Mouse (Mus musculus): ENCODE data around the gene Peli1.

The Peli1 gene
- long read RNA-seq, experiment 1, partial matches to known transcripts = 0 of 4 reads
- long read RNA-seq, experiment 1, other reads (novel, unspliced or antisense) = 1 of 4 reads
- long read RNA-seq, experiment 2, transcript Peli1-201 (7 exons, 3,514 nt) = major isoform, 8 of 10 reads
- long read RNA-seq, experiment 2, partial matches to known transcripts = 0 of 10 reads
- long read RNA-seq, experiment 2, other reads (novel, unspliced or antisense) = 2 of 10 reads

- intact Hi-C loops (cut with DNase I) = loop anchor here (5.0 kb wide), 1 partner anchor 151 kb away; no protein-coding TSS in a partner anchor
Measured at GRCm38 (mm10) chr11:21091067-21091427, at the start of gene Peli1. Gene Peli1 (plus strand): TSS chr11:21091291.

DNA sequence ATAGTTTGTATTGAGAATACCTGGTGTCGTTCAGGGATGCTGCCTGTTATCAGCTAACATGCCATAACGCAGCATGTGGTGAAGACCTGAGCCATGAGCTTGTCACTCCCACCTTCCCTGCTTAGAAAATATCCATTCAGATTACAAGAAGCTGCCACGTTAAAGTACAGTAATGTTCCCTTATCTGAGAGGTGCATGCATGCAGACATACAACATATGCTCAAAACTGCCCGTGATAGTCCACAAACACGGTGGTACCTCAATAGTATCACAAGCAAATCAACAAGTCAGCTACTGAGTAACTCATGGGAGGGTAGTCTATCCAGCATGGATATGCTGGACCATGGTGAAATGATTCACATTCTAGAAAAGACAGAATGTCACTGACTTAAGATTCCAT lies 48.5 kb upstream of the Peli1 start:
- intact Hi-C loops (cut with DNase I) = no loop called here

GRCm38 (mm10) chr11:21046188-21046587 lies 44.9 kb upstream of the Peli1 start:
- intact Hi-C loops (cut with DNase I) = no loop called here

- intact Hi-C loops (cut with DNase I) = no loop called here
Measured at GRCm38 (mm10) chr11:21047921-21048320, 43.2 kb upstream of the Peli1 start.

DNA sequence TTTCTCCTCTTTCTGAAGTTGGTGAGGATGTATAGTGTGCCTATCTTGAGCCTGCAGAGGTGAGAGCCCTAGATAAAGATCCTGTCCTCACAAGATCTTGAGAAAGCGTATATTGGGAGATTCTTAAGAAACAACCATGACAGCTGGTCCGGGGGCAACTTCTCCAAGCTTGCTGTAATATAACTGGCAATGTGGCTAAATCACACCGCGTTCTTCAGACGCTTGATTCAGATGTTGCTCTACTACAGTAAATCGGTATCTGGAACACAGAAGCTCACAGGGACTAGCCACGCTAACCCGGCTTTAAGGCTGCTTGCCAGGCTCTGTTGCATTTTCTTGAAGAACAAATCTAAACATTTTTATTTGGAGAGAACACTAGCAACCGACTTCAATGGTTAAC lies 39.4 kb upstream of the Peli1 start:
- intact Hi-C loops (cut with DNase I) = no loop called here

- intact Hi-C loops (cut with DNase I) = no loop called here
Measured at GRCm38 (mm10) chr11:21054587-21054986, 36.5 kb upstream of the Peli1 start.

- intact Hi-C loops (cut with DNase I) = no loop called here
Measured at GRCm38 (mm10) chr11:21056109-21056850, 34.8 kb upstream of the Peli1 start.

- intact Hi-C loops (cut with DNase I) = no loop called here
Measured at GRCm38 (mm10) chr11:21057511-21058414, 33.3 kb upstream of the Peli1 start.

GRCm38 (mm10) chr11:21058415-21058781 lies 32.7 kb upstream of the Peli1 start:
- intact Hi-C loops (cut with DNase I) = no loop called here

- intact Hi-C loops (cut with DNase I) = no loop called here
Measured at GRCm38 (mm10) chr11:21060386-21061074, 30.6 kb upstream of the Peli1 start.

DNA sequence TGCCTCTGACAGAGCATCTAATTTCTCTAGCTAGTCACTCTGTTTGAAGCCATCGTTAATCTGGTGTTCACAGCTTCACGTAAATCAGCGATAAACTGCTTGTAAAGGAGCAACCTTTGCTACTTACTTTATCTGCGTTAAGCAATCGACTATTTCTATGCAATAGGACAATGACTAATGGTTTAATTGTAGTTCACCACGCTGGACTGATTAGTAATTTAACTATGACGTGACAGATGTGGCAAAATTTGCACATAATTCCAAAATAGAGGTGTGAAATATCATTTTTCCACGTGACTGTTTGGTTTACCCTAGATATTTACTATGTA lies 30.1 kb upstream of the Peli1 start:
- intact Hi-C loops (cut with DNase I) = no loop called here

DNA sequence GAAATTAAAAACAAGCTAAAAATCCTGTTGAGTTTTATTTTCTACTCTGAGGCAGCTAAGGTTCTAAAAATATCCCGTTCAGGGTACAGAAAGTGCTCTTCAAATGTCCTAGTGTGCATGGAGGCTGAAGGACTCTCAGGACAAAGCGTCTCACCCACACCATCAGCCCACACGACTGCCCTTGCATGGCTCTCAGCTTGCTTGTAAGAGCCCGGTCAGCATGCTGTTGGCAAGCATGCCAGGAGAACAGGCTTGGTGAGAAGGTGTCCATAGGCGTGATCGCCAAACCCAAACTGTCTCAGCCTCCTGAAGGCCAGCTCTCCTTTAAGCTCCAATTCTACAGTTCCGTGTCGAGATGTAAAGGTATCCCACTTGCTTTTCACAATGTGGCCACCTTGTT lies 29.7 kb upstream of the Peli1 start:
- intact Hi-C loops (cut with DNase I) = no loop called here

DNA sequence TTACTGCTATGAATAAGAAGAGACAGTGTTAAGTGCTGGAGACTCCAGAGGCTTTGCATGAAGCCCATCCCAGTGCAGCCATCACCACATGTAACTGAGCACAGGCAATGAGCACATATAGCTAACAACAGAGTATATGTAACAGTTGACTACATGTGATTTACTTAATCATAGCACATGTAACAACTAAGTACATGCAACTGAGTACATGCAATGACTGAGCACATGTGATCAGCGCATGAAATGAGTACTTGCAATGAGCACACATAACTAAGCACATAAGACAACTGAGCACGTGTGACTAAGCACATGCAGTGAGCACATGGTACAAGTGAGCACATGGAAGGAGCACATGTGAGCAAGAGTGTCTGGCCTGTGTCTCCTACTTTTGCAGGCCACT lies 29.0 kb upstream of the Peli1 start:
- intact Hi-C loops (cut with DNase I) = no loop called here

DNA sequence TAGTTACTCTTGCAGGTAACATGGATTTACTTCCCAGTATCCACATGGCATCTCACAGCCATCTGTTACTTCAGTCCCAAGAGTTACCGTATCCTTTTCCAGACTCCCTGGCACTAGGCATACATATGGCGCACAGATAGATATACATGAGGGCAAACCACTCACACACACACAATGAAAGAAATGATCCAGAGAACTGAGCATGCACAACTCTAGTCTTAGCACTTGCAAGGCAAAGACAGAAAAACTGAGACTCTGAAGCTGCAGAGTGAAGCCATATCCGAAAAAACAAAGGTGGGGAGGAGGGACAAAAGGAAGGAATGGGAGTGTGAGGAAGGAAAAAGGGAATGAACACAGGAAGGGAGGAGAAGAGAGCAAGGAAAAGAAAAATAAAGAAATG lies 27.8 kb upstream of the Peli1 start:
- intact Hi-C loops (cut with DNase I) = no loop called here

DNA sequence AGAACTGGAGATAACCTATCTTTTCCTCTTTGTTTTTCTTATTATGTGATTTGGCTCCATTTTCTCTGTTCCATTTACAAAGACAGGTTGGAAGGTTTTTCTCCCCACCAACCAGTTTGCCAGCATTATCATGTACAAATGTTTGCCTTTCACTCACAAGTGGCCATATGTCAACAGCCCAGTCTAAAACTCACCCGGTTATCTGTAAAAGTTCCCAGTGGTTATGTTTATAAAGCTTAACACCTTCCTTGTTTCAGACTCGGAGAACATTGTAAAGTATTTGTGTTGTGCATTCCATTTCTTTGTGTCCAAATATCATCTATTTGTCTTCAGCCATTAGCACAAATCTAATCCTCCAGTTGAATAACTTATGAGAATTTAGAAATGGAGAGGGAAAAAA lies 11.7 kb upstream of the Peli1 start:
- intact Hi-C loops (cut with DNase I) = no loop called here

GRCm38 (mm10) chr11:21079851-21080362 lies 11.2 kb upstream of the Peli1 start:
- intact Hi-C loops (cut with DNase I) = no loop called here

GRCm38 (mm10) chr11:21081169-21081568 lies 9.9 kb upstream of the Peli1 start:
- intact Hi-C loops (cut with DNase I) = no loop called here

- intact Hi-C loops (cut with DNase I) = no loop called here
Measured at GRCm38 (mm10) chr11:21082711-21083110, 8.4 kb upstream of the Peli1 start.

- intact Hi-C loops (cut with DNase I) = no loop called here
Measured at GRCm38 (mm10) chr11:21088356-21088755, 2.7 kb upstream of the Peli1 start.

DNA sequence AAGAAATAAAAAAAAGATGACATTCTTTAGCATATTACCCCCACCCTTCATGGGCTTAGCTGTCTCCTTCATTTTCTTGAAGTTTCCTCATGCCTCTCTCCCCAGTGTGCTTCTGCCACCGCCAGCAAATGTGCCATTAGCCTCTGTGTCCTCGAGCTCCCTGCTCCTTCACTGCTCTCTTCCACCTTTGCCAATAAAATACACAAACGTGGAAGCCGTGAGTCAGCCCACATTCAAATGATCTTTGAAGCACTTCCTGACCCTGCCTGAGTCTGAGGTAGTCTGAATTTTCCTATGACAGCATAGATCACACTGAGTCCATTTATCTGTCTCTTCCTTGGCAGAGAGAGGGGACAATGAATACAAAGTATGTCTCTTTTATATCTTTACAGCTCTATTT lies 1.5 kb upstream of the Peli1 start:
- intact Hi-C loops (cut with DNase I) = no loop called here
